Mouse (Mus musculus) right cerebral cortex, postnatal 25 days (tissue): ENCODE results near the gene Sele.
"Not testable (repeated sequence)": the region's sequence is repeated elsewhere in the genome, so short reads cannot be mapped to it uniquely, and the experiment has no call there.

Experiments used
- DNase-seq: peaks from one replicate; pipeline ENCODE4 v3.0.0; 2022

Sele gene

DNA sequence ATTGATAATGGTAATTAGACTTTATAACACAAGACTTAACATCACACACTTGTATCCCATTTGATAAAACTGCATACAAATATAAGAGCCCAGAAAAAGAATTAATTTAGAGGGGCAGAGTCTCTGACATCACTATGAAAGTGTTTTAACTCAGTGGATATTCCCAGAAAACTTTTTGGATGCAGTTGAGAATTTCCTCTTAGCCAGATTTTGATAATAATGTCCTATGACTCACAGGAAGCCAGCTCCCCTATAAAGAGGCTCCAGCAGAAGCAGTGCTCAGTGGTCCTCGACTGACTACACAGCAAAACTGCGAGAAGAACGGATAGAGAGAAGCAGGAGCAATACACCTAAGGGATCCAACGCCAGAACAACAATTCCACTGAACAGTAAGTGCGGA is at the start of gene Sele:
Gene Sele, plus strand, starts transcription at position 301 of the 400 bp plus-strand sequence.
- DNase-seq = no peak

DNA sequence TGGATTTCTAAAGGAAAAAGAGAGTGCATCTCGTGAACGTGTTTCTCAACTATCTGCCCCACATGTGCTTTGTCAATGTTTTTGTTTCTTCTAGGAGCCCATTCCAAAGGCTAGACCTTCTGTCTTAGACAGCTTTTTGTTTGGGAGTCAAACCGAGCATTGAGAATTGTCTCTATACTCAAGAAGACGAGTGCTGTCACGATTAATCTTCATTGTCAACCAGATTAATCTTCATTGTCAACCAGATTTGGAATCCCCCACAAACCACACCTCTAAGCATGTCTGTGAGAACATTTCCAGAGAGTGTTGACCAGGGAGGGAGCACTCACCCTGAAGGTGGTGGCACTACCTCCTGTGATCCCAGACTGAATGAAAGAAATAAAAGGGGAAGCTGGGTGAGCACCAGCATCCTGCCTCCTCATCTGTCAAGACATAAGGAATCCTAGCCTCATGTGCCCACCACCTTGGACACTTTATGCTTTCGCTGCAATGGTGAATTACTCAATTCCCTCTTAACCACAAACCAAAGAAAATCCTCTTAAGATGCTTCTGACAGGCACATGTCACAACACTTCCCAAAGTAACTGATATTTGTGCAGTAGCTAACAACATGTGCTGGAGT is 46.1 kb upstream of the Sele start:
- DNase-seq = no peak

GRCm38 (mm10) chr1:164004311-164004710 is 43.7 kb upstream of the Sele start:
- DNase-seq = no peak

DNA sequence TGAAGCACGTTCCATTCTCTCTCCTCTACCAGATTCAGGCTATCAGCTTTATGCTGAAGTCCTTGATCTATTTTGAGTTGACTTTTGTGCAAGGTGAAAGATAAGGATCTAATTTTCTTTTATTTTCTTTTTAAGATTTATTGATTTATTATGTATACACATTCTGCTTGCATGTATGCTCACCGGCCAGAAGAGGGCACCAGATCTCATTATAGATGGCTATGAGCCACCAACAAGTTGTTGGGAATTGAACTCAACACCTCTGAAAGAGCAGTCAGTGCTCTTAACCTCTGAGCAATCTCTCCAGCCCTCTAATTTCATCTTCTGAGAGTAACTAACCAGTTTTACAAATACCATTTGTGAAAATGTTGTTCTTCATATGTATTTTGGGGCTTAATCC is 38.8 kb upstream of the Sele start:
- DNase-seq = no peak

DNA sequence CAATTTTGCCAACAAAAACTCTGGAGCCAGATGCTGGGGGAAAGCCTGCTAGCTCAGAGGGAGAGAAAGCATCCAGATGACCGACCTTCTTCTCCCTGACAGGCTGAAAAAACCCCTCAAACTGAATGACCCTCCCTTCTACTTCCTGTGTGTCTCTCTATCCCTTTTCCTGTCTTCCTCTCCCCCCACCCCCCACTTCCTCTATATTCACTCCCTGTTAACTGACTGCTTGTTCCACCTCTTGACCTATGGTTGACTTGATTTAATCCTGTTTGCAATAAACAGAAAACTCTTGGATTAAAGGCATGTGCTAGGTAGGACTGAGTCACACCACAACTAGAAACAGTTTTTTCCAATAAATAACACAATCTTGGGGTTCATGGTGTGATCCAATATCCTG is 33.4 kb upstream of the Sele start:
- no peak for DNase-seq

GRCm38 (mm10) chr1:164018221-164018896 is 29.7 kb upstream of the Sele start:
- no peak for DNase-seq

DNA sequence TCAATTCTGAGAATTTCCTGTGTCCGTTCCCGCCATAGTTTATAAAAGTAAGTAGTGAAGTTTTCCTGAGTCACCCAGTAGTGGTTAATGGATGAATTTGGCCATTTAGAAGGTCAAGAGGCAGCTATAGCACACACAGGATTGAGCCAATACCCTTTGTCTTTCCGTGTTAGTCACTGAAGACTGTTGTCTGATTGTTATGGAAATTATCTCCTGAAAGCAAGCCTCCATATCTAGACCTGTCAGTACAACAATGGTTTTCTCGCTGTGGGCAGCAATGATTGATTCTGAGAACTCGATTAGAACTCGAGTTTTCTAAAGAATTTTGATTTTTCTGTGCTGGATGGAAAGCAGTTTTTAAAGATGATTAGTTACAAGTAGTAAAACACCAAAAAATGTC is 28.2 kb upstream of the Sele start:
- DNase-seq = no peak

DNA sequence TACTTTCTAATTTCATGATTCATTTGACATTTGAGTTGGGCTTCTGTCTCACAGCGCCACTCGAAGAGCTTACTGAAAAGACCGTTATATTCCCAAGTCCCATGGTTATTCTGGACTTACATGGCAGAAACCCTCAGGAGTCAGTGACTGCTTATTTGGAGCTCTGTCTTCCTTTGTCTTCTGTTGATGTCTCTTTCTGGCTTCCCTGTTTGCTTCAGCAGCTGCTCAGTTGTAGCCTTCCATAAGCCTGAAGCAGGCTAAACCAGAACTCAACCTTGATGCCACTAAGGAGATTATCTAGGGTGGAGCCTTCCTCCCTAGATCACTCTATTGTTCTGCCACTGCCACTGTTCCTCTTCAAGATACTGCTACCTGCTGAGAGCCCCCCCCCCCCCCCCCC is 27.3 kb upstream of the Sele start:
- not testable (repeated sequence) for DNase-seq

DNA sequence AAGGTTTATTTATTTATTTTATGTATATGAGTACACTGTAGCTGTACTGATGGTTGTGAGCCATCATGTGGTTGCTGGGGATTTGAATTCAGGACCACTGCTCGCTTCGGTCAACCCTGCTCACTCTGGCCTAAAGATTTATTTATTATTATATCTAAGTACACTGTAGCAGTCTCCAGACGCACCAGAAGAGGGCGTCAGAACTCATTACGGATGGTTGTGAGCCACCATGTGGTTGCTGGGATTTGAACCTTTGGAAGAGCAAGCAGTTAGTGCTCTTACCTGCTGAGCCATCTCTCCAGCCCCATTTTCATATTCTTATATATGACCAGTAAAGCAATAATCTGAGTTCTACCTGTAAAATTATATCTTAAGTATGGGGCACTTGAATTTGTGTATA is 25.9 kb upstream of the Sele start:
- DNase-seq = not testable (repeated sequence)

DNA sequence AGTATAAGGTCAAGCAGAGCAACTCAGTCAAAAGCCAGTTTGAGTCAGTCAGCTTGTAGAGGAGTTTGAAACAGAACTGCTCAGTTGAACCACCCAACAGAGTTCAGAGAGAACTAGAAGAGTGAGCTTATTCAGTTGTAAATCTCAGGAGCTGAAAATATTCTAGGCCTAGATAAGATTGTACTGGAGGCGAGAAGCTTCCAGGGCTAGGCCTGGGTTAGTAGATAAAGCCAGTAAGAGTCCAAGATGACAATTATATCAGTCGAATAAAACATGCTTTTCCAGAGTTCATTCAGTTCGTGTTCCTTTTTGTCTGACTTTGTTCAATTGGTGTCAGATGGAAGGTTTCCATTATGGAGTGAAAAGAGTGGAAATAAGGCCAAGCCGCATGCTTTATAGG is 22.3 kb upstream of the Sele start:
- DNase-seq = no peak

- DNase-seq = no peak
Measured at GRCm38 (mm10) chr1:164027416-164027815, 20.6 kb upstream of the Sele start.

- DNase-seq = no peak
Measured at GRCm38 (mm10) chr1:164040385-164041135, 7.5 kb upstream of the Sele start.

DNA sequence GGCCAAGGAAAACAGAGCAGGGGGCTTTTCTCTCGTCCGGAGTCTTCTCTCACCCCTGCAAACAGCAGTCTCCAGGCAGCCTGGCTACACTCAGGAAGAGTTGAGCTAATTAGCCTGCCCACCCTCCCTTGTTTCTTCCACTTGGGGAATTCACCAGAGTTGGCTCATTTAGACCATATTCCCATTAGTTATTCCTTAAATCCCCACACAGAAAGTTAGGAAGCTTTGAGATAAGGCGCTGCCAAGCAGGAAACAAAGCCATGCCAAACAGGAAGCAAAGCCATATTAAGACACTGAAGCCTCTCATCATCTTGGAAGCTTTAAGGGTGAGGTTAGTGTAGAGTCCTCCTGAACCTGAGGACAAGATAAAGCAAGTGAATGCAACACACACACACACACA is 4.5 kb upstream of the Sele start:
- DNase-seq = no peak

- no peak for DNase-seq
Measured at GRCm38 (mm10) chr1:164053561-164053960, 5.5 kb downstream of the Sele start.

- DNase-seq = no peak
Measured at GRCm38 (mm10) chr1:164054800-164055199, 6.8 kb downstream of the Sele start.

DNA sequence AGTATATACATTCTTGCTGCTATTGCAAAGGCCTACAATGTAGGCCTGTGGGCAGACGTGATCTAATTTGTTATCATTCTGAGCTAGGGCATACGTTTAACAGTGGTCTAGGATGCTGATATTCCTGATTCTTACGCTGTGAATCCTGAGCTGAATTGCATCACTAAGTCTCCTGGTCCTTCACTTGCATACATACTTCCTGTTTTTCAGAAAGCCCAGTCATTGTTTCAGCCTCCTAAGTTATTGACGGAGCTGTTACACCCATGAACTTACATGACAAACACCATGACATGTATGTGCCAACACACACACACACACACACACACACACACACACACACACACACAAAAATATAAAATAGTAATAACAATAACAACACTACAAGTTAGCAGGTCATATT is 12.0 kb downstream of the Sele start:
- DNase-seq = no peak

GRCm38 (mm10) chr1:164061278-164061677 is 13.2 kb downstream of the Sele start:
- no peak for DNase-seq

DNA sequence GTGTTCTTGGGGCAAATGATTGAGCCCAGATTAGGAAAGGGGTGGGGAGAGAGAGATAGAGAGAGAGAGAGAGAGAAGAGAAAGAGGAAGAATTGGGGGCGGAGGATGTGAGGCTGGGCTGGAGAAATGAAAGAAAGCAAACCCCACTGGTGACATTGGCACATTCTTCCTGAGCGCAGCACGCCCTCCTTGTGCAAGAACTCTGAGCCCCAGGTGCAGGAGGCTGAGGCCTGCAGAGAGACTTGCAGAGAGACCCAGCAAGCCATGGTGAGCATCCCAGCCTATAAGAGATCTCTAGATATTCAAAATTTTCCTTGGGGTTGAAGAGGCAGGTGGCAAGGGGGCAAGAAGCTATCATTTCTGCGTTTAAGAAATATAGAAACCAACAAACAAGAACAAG is 13.9 kb downstream of the Sele start, which contains the start of gene Sell:
Gene Sell, plus strand, starts transcription at position 58 of the 400 bp plus-strand sequence.
- no peak for DNase-seq

GRCm38 (mm10) chr1:164062856-164063255 is 14.8 kb downstream of the Sele start:
- no peak for DNase-seq

- no peak for DNase-seq
Measured at GRCm38 (mm10) chr1:164063745-164064144, 15.7 kb downstream of the Sele start.

GRCm38 (mm10) chr1:164069261-164069660 is 21.2 kb downstream of the Sele start:
- DNase-seq = no peak

DNA sequence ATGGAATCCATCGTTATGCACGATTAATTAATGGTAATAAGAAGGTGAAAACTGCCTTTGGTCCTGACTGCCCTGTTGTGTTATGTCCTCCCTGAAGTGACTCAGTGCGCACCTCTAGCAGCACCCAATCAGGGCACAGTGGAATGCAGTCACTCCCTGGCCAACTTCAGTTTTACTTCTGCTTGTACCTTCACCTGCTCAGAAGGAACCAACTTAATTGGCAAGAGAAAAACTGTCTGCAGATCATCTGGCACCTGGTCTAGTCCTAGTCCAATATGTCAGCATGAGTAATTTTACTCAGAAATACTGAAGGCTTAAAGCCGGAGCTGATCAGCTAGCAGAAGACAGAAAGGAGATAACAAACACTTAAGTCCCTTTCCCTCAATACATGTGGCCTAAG is 22.4 kb downstream of the Sele start:
- no peak for DNase-seq

DNA sequence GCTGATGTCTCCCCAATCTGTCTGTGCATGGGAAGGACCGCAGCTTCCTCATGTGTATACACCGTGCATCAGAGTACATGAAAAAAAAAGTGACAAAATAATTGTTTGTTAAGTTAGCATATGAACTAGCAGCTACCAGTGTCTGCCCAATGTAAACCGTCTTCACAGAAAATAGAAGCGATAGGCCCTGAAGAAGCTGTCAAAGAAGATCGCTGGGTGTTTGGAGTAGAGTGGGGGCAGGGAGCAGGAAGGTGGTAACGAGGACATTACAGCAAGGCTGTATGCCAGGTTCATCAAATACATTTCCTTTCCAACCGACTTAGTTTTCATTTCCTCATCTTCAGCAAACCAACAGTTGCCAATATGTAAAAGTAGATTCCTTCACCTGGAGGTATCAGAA is 23.1 kb downstream of the Sele start:
- no peak for DNase-seq

- DNase-seq = no peak
Measured at GRCm38 (mm10) chr1:164072001-164072400, 24.0 kb downstream of the Sele start.
